29 mouse cellular contexts compared by ENCODE assay signal in genomic region chr10:95862664-95863063, GRCm38 (mm10). TPM values are rescaled to one million over a fixed set of nuclear protein-coding genes. Genes with fewer than 3 reads are reported as not detected.
DNase-seq lines count a peak whose midpoint lies in the region; TF ChIP-seq lines count a peak whose summit lies in the region.
"Had no signal": no experiment of that assay in that cellular context is flagged by ENCODE, and none has a peak within 500 bp of the region (broad histone marks: within the 10 kb centered on the region; RNA-seq: fewer than 3 reads in every experiment).

No protein-coding gene starts in this region.

- WGBS in lung, adult 2 months: 47% methylated on average over 3 of the region's 3 CpGs

- DNase-seq in lung, adult 2 months: peak; percentile 11
- no peak for DNase-seq in lung, postnatal 10 days
- DNase-seq in NIH3T3 (ENCODE audit: low read depth): peak; percentile 34
- DNase-seq in lung, postnatal 25 days (ENCODE audit: low spot score): peak; percentile 16
- DNase-seq in layer of hippocampus, postnatal 14 days (ENCODE audit: low spot score in 2 of 2): no peak
- no peak for DNase-seq in adrenal gland, adult 18-20 months (ENCODE audit: low spot score in 2 of 2)
- no peak for DNase-seq in adrenal gland, postnatal 14 days
- DNase-seq: adrenal gland, adult 8-10 months; cerebellum, adult 9-11 months; gastrocnemius, postnatal 25 days; kidney, adult 2 months; kidney, postnatal 10 days; liver, embryonic 13.5 days; midbrain, embryonic 14.5 days; thymus, adult 18-20 months; thymus, postnatal 4 days had no signal

- H3K4me3 ChIP-seq in lung, adult 2 months (replicated peaks; ENCODE audit: extremely low read depth, low read depth, low read length): no peak overlapping the region
- H3K4me3 ChIP-seq: embryonic facial prominence, embryonic 13.5 days; hindbrain, embryonic 10.5 days; left cerebral cortex, adult 2 months; limb, embryonic 10.5 days; liver, embryonic 13.5 days had no signal

- TF ChIP-seq CTCF in lung, adult 2 months (IDR thresholded peaks at IDR 0.05; ENCODE audit: insufficient read depth, low read length): no peak

- no peaks in the 10 kb centered on the region for H3K4me1 ChIP-seq in lung, adult 2 months (ENCODE audit: control insufficient read depth, insufficient read depth, low read length)
- H3K4me1 ChIP-seq: limb, embryonic 10.5 days; liver, embryonic 13.5 days had no signal

- TF ChIP-seq POLR2A in lung, adult 2 months (IDR thresholded peaks at IDR 0.05; ENCODE audit: borderline replicate concordance, extremely low read depth, low read depth, low read length): no peak

RNA-seq across cellular contexts. Expression of gene Gm33543, which starts 19.9 kb away (rescaled TPM):
- 0.15 TPM in 1 of 2 replicates, not detected in the other for polyA plus RNA-seq in lung, adult 2 months (2012; rRNA removed)
- total RNA-seq in layer of hippocampus, postnatal 14 days (2021): not detected
- total RNA-seq in adrenal gland, adult 18-20 months (2021): not detected
- total RNA-seq in adrenal gland, postnatal 14 days (2021): 0.23 and 0.93 TPM in 2 replicates
- total RNA-seq: adrenal gland, adult 8-10 months; layer of hippocampus, adult 8-10 months; left cerebral cortex, adult 2 months; megakaryocyte, adult 5-6 weeks; MEL had no signal
- polyA plus RNA-seq: brain, embryonic 14.5 days; CD4-positive, CD25-positive, alpha-beta regulatory T cell, adult 4 months; embryonic facial prominence, embryonic 13.5 days; forebrain, embryonic 14.5 days; heart, embryonic 16.5 days; hindbrain, embryonic 10.5 days; limb, embryonic 10.5 days; liver, embryonic 13.5 days; midbrain, embryonic 14.5 days; neural tube, embryonic 14.5 days; small intestine, adult 2 months had no signal

Comparison
In these comparisons a context has a peak if more than half of its experiments do, and no peak if none do; other contexts are left out.
1. DNase-seq: peak in lung, adult 2 months (single experiment), NIH3T3 (single experiment) and lung, postnatal 25 days (single experiment); none in lung, postnatal 10 days (single experiment), layer of hippocampus, postnatal 14 days (0 of 2), adrenal gland, adult 18-20 months (0 of 2) and adrenal gland, postnatal 14 days (single experiment).